Mouse (Mus musculus): ENCODE data around the gene Rgs16.

Rgs16 gene

DNA sequence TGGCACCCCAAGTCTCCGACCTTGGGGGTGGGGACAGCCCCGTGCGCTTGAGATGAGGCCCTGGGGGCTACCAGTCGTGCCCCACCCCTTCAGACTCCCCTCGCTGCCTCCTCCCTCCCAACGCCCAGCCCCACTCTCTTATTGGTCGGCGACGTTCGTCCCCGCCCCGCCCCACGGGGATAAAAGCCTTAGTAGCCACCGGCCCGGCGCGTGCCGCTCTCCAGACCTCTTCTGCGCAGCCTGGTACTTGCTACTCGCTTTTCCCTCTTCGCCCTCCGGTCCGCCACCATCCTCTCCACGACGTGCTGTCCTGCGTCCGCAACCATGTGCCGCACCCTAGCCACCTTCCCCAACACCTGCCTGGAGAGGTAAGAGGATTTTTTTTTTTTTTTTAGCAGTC lies at the start of gene Rgs16:
Gene Rgs16 (plus strand): TSS at position 205 of the 400 bp plus-strand sequence.
- peak; percentile 65 to 71 for DNase-seq

DNA sequence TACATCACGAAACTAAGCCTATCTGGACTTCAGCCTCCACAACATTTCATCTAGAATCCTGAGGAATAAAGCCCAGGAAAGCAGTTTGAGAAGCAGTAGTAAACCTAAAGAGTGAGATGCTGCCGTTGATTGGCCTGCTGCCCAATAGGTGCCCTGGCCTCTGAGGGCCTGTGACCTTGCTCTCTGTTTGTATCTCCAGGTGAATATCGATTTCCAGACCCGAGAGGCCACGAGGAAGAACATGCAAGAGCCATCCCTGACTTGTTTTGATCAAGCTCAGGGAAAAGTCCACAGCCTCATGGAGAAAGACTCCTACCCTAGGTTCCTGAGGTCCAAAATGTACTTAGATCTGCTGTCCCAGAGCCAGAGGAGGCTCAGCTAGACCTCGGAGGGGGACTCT lies 47.6 kb upstream of the Rgs16 start:
- no peak for DNase-seq

DNA sequence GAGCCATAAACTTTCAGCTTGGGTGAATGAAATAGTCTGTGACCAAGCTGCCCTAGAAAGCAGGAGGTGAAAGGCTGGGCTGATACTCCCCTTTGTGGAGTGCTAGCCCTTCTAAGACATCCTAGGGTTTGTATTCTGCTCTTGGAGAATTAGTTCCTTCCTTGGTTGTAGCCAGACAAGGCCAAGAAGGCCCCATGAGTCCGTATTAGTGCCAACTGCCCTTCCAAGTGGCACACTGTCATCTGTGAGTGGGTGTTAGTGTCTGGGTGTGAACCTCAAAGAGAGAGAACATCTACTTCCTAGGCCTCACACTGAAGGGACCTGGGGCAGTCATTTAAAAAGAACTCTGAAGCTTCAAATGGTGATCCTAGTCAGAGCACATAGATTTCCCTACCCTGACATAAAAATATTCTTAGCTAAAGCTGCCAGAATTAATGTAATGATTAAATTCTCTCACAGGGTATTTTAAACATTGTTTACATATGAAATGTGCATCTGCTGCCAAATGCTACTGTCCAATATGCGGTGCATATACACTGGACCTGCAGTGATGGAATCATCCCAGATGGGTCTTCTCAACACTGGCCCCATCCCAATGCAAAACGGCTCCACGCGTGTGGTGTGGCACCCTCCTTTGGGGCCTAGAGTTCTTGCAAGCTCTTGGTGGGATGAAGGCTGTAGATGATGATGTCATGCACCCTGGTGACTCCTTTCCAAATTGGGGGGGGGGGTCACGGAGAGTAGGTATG lies 45.6 kb upstream of the Rgs16 start:
- DNase-seq, result no peak

GRCm38 (mm10) chr1:153695398-153695797 lies 44.8 kb upstream of the Rgs16 start:
- DNase-seq, result no peak

- DNase-seq, result no peak
Measured at GRCm38 (mm10) chr1:153696093-153696492, 44.1 kb upstream of the Rgs16 start.

DNA sequence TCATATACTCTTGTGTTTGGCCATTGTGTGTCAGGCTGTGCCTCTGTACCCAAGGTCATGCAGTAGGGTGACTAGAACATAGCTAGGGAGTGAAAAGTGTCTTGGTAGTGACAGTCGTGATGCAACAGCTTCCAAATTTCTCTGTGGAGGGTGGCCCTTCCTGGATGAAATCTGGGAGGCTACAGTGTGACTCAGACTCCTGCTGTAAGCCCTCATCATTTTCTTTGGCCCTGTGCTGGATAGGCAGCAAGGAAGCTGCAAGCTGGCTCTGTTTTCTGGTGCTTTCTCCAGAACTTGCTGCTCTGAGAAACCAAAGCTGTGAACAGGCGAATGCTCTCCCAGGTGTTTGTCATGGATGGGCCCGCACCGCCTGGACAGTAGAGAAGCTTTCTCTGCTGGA lies 43.6 kb upstream of the Rgs16 start:
- no peak for DNase-seq

DNA sequence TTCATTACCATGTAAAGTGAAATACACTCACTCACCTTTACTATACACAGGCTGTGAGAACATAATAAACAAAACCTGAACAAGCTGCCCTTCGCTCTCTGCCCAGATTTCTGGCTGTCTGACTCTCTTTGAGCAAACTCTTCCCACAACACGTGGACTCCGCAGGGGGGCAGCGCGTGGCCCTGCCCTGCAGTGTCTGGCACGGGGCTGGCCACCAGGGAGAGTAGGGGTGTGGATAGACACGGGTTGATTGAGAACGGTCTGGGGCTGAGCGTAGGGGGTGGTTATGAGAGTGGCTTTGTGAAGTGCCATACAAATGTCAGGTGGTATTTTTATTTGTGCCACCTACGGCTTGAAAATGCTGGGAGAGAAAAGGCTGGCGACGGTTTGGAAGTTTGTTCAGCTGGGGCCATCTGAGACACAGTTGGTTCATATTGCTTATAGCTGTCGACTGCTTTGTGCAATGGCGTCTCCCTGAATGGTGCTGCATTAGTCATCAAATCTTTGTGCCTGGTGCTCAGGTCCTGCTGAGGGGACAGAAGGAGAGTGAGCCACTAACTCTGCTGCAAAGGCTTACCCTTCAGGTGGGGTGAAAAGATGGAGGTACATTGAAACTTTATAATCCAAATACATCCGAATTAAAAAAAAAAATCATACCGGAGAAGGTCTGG lies 42.4 kb upstream of the Rgs16 start:
- no peak for DNase-seq

DNA sequence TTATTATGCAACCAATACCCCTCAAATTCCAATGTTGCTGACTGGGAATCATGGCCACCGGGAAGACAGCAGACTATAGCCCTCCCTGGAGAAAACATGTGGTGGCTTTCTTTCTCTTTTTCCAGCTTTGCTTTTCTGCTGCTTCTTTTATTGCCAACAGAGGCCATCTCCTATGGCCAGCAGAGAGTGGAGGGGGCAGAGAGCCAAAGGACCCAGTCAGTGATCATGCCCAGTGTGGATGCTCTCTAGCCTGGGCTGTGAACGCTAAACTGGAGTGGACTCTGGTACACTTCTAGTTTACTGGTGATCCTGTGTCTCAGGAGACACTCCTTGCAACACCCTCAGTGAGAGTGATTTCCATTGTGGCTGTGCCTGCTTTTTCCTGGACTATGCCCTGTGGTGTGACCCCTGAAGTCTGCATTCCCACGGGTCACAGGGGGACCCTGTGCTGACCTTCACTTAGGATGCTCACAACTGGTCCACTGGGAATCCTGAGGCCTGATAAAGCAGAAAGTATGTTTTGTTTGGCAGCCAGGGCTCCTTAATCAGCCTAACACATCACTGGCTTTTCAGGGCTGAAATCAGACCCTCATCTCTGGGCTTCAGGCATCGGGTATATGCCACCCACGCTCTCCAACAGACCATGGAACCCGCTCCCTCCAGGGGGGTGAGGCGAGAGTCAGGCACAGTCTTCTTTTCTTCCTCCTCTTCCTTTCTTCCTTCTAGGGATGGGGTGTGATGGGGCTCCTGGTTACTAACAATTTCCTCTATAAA lies 41.7 kb upstream of the Rgs16 start:
- no peak for DNase-seq

DNA sequence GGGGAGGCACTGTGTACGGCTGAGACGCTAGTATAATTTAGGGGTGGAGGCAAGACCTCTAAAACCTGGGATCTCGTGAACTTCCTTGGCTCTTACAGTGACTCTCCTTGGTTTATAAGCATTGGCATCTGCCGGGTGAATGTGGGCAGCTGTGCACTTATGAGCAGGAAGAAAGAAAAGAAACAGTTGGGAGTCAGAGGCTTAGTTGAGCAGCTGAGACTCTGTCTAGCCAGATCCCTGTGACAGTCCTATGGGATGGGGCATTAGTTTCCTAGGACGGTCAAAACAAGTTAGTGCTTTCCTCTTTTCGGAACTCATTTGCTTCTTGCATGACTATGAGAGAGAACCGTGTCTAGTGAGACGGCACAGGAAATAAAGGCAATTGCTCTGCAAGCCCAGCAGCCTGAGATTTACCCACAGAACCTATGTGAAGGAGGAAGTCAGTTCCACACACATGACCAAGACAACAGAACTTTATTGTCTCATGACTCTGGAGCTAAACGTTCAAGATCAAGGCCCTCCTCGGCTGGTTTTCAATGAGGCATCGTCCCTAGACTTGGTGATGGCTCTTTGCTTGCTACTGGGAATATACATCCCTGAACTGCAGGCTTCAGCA lies 39.6 kb upstream of the Rgs16 start:
- DNase-seq, result no peak

GRCm38 (mm10) chr1:153701461-153701860 lies 38.7 kb upstream of the Rgs16 start:
- DNase-seq, result no peak

GRCm38 (mm10) chr1:153702166-153702852 lies 37.8 kb upstream of the Rgs16 start:
- DNase-seq, result no peak

- no peak for DNase-seq
Measured at GRCm38 (mm10) chr1:153702853-153703410, 37.2 kb upstream of the Rgs16 start.

DNA sequence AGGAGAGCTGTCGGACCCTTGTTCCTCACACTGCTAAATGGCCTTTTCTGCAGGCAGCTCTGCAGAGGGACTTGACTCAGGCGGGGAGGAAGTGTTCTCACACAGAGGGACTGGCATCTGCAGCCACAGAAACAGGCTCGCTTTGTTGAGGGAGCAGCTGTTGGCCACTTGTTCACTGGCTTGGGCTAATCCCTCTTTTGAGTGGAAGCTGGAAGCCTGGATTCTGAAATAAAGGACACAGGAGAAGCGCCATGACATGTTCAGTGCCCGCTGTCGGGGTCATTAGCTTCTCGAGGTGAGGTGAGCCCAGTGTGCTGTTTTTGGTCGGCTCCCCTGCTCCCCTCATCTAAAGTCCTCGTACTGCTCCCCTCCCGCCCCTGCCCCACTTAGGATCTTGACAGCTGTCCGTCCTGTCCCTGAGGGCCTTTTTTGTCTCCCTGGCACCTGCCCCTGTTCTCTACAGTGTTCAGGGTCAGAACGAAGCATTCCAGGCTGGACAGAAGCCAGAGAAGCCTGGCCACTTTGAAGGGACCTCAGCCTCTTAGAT lies 36.6 kb upstream of the Rgs16 start:
- no peak for DNase-seq

DNA sequence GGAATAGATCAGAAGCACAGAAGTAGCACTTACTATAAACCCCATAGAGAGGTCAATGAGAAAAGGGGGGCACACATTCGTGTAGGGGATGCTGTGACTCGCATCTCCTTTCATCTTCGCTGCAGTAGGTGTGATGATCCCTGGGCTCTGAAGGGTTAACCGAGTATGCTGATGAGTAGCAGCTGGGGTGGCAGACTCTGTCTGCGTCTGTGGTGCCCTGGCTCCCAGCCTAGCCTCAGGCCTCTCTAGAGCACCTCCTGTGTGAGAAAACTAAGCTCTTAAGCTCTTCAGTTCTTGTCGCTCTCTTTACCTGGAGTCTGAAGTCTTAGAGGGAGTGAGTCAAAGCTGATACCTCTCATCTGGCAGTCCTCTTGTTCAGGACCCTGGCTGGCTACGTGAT lies 36.0 kb upstream of the Rgs16 start:
- DNase-seq, result no peak

DNA sequence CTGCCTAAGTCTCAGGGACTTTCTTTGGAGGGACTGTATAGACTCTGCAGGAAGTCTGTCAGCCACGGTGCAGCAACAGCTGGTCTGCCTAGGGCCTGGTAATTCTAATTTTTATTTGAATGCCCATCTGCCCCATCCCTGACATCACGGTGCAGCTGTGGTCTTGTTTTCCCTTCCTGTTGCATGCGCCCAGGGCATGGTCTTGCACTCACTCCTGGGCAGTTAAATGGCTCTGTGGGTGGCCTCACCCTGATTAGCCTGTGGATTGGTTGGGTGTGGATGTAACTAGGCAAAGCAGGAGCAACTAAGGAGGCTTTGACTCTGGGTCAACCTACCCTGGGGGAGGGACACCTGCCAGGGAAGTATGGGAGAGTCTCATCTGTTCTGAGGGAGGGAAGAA lies 35.2 kb upstream of the Rgs16 start:
- no peak for DNase-seq

DNA sequence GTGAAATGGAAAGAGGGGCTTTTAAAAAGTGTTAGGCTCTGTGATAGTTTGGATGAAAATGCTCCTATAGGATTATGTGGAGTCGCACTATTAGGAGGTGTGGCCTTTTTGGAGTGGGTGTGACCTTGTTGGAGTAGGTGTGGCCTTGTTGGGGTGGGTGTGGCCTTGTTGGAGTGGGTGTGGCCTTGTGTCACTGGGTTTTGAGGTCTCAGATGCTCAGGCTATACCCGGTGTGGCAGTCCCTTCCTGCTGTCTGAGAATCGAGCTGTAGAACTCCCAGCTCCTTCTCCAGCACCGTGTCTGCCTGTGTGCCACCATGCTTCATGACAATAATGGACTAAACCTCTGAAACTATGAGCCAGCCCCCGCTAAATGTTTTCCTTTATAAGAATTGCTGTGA lies 31.5 kb upstream of the Rgs16 start:
- no peak for DNase-seq

DNA sequence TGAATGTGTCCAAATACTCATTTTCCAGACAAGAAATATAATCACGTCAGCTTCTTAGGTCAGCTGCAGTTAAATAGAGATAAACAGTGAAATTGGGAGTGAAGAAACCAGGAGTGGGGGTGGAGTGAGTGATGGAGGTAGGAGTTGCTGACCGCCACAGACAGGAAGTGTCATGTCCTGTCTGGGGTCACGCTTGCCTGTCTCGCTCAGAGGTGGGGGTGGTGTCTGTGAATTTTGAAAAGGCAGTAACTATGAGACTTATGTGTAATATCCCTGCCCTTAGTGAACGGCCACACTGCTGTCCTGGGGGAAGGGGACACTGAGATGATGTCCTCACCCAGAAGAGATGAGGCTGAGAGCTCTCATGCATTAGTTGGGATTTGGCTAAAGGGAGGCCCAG lies 30.7 kb upstream of the Rgs16 start:
- no peak for DNase-seq

DNA sequence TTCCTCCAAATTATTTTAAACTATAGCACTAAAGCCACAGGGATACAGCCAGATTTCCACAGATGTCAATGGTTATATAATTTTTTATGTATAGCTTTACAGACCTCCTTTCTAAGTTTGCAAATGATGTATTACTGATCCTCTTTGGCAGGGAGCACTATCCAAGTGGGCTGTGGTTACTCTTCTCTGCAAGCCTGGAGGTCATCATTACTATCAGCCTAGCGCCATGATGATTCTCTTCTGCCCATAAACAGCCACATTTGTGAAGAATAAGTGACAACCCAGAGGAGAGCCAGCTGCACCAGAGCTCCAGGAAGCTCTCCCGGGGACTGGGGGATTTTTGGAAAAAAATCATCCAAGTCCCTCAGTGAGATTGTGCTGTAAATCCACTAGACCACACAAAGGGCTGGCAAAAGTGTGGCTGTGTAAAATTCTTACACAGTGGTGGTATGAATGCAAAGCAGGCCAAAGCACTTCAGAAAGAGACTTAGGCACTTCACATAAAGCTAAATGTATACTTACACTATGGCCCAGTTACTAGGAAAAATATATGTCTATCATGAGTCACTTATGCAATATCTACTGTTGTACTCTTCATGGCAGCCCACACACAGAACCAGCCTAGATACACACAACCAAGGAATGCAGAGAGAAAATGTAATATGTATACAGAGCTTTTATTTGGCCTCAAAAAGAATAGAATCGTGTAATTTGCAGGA lies 28.4 kb upstream of the Rgs16 start:
- DNase-seq, result no peak

- no peak for DNase-seq
Measured at GRCm38 (mm10) chr1:153712633-153713032, 27.5 kb upstream of the Rgs16 start.

DNA sequence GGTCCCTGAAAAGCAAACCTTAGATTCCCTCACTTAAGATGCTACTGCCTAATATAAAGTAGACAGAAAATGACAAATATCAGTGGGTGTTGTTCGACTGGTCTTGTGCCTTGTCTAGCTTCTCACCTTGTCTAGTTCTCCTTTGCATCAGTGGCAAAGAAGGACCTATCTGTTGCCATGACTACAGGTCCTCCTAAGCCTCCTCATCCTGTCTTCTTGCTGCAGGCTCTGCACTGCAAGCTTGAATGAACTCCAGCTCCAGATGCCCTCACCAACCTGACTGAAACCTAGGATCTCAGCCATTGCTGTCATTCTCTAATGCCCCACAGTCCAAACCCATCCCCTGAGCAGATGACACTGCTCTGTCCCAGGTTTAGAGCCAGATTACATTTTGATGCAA lies 22.2 kb upstream of the Rgs16 start:
- DNase-seq, result no peak

- peak in 1 of 2 experiments; percentile 14 for DNase-seq
Measured at GRCm38 (mm10) chr1:153720935-153721334, 19.2 kb upstream of the Rgs16 start.
